Mouse (Mus musculus) hindbrain, embryonic 13.5 days (tissue): ENCODE results near the gene Nt5c3b. TPM values are rescaled to one million over a fixed set of nuclear protein-coding genes. Genes with fewer than 3 reads are reported as not detected.

ENCODE experiments used
- ATAC-seq: fragments of 200-750 bp; cut with Nextera tagmentation; 2 replicates; pipeline ENCODE4 v1.8.0; 2017; ENCODE audit warnings: moderate TSS enrichment; ENCODE audit not compliant: low FRiP score
- H3K27ac ChIP-seq: fragments of 300-500 bp; sonication (generic); 2 replicates; pipeline ENCODE4 v1.5.1; 2015; ENCODE audit warnings: inconsistent platforms, mild to moderate bottlenecking, moderate library complexity
- H3K27me3 ChIP-seq: fragments of 300-500 bp; sonication (generic); 2 replicates; pipeline ENCODE4 v1.6.1; 2015; ENCODE audit warnings: mild to moderate bottlenecking, inconsistent platforms
- H3K36me3 ChIP-seq: fragments of 300-500 bp; sonication (generic); 2 replicates; pipeline ENCODE4 v1.6.1; 2015; ENCODE audit warnings: mild to moderate bottlenecking, inconsistent platforms
- H3K4me1 ChIP-seq: fragments of 300-500 bp; sonication (generic); replicated peaks from 2 replicates; pipeline ENCODE4 v1.6.1; 2015; ENCODE audit warnings: inconsistent platforms
- H3K4me2 ChIP-seq: fragments of 300-500 bp; sonication (generic); 2 replicates; pipeline ENCODE4 v1.6.1; 2015; ENCODE audit warnings: inconsistent platforms, mild to moderate bottlenecking, moderate library complexity
- H3K4me3 ChIP-seq: fragments of 300-500 bp; sonication (generic); 2 replicates; pipeline ENCODE4 v1.5.1; 2015; ENCODE audit warnings: mild to moderate bottlenecking, inconsistent platforms
- H3K9ac ChIP-seq: fragments of 300-500 bp; sonication (generic); 2 replicates; pipeline ENCODE4 v1.6.1; 2015; ENCODE audit warnings: mild to moderate bottlenecking, inconsistent platforms
- H3K9me3 ChIP-seq: fragments of 300-500 bp; sonication (generic); 2 replicates; pipeline ENCODE4 v1.6.1; 2016; ENCODE audit warnings: inconsistent platforms
- WGBS: fragments of 180-500 bp; shearing (Covaris S2); methylation state at CpG from one replicate; pipeline ENCODE4 v1.1.7; 2015; 5-methylcytosine and 5-hydroxymethylcytosine counted together
- microRNA-seq: library from miRNA; unstranded; fragments of <30 nt; microRNA quantifications from one replicate; pipeline ENCODE4, GENCODE M21; 2016
- polyA plus RNA-seq: library from polyadenylated mRNA; unstranded; fragments of >200 nt; fragmentation: Nextera tagmentation; extraction: Ambion mirVana; gene quantifications from 2 replicates; pipeline ENCODE4 v1.2.1, GENCODE M21; 2015

Nt5c3b gene
- polyA plus RNA-seq, 1 experiment from 2014 or later, result 103 TPM

DNA sequence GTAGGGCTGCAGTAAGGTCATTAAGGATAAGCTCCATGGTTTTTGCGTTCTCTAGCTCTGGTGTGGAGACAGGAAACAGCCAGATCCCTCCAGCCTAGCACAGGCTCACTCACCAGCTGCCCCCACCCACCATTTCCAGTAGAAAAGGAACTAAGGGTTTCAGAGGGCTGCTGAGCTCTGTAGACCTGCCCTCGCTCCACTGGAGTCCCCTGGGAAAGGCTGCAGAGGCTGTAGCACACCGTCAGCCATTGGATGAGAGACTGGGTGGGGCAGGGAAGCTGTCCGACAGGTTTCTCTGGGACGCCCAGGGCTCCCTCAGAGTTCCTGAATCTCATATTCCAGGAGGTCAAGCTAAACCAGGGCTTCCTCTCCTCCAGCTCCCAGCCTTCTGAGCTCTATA is 55.0 kb downstream of the Nt5c3b start:
- Histone ChIP-seq H3K36me3 (peaks cover 50% of the 10 kb centered on the region), H3K4me1 (peaks cover 33% of the 10 kb centered on the region), H3K9me3 (no peaks in the 10 kb centered on the region), H3K4me3 (no peak overlapping the region), H3K27me3 (no peaks in the 10 kb centered on the region), H3K9ac (no peak overlapping the region), H3K27ac (no peak overlapping the region), H3K4me2 (no peak overlapping the region)
- WGBS, result 49% methylated on average over 5 of the region's 5 CpGs
- ATAC-seq, result no peak

- peaks cover 17% of the 10 kb centered on the region for H3K4me1 ChIP-seq
- H3K4me2 ChIP-seq, result no peak overlapping the region
- no peak overlapping the region for H3K4me3 ChIP-seq
- no peak overlapping the region for H3K27ac ChIP-seq
- no peak for ATAC-seq
- no peaks in the 10 kb centered on the region for H3K27me3 ChIP-seq
- peaks cover 65% of the 10 kb centered on the region for H3K36me3 ChIP-seq
- H3K9me3 ChIP-seq, result no peaks in the 10 kb centered on the region
- H3K9ac ChIP-seq, result no peak overlapping the region
- 89% methylated on average over 3 of the region's 3 CpGs for WGBS
Observed at GRCm38 (mm10) chr11:100385016-100385415, 56.6 kb downstream of the Nt5c3b start.

- Histone ChIP-seq H3K27ac (no peak overlapping the region), H3K9ac (no peak overlapping the region), H3K4me2 (no peak overlapping the region), H3K4me3 (no peak overlapping the region), H3K9me3 (no peaks in the 10 kb centered on the region), H3K36me3 (peaks cover 84% of the 10 kb centered on the region), H3K27me3 (no peaks in the 10 kb centered on the region), H3K4me1 (peaks cover 3% of the 10 kb centered on the region)
- no peak for ATAC-seq
- WGBS, result 84% methylated on average over 6 of the region's 6 CpGs
Observed at GRCm38 (mm10) chr11:100382682-100383081, 58.9 kb downstream of the Nt5c3b start.

DNA sequence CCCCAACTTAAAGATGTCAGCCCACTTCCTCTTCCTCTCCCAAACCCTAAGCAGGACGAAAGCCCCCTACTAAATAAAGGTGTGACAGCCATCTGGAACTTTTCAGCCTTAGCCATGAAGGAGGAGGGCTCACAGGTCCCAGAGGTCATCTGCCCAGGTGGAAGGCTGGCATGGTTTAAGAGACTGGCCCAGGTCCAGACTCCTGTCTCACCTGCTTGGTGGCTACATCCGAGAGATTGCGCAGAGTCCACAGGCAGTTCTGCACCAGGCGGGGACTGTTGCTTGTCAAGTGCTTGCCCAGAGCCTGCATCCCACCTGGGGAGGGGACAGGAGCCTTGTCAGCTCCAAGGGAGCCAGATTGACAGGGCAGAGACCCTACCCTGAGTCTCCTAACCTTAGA is 62.3 kb downstream of the Nt5c3b start:
- ATAC-seq, result no peak
- WGBS, result 96% methylated on average over 4 of the region's 4 CpGs
- no peak overlapping the region for H3K4me3 ChIP-seq
- H3K9me3 ChIP-seq, result no peaks in the 10 kb centered on the region
- peaks cover 91% of the 10 kb centered on the region for H3K36me3 ChIP-seq
- H3K9ac ChIP-seq, result no peak overlapping the region
- H3K27ac ChIP-seq, result no peak overlapping the region
- no peaks in the 10 kb centered on the region for H3K4me1 ChIP-seq
- no peak overlapping the region for H3K4me2 ChIP-seq
- no peaks in the 10 kb centered on the region for H3K27me3 ChIP-seq

DNA sequence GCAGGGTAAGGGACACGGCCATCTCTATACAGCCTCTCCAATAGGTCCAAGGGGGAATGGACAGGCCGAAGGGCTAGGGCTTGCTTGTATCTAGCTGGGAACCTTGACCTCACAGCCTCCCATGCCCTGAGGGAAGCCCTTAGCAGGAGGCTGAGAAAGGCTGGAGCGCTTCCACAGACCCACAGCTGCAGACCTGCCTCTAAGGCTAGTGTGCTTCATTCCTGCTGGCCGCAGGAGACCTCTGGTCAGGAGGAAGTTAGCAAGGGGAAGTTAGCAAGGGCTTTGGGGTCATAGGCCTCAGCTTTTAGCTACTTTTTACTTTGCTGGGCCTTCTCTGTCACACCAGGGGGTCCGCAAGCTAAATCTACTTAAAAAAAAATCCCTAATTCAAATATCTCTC is 63.2 kb downstream of the Nt5c3b start:
- 89% methylated on average over 5 of the region's 5 CpGs for WGBS
- Histone ChIP-seq H3K9me3 (no peaks in the 10 kb centered on the region), H3K27me3 (no peaks in the 10 kb centered on the region), H3K4me3 (no peak overlapping the region), H3K4me2 (no peak overlapping the region), H3K9ac (no peak overlapping the region), H3K36me3 (peaks cover 91% of the 10 kb centered on the region), H3K4me1 (no peaks in the 10 kb centered on the region), H3K27ac (no peak overlapping the region)
- ATAC-seq, result no peak

- Histone ChIP-seq H3K4me3 (no peak overlapping the region), H3K27me3 (no peaks in the 10 kb centered on the region), H3K9ac (no peak overlapping the region), H3K4me2 (no peak overlapping the region), H3K9me3 (no peaks in the 10 kb centered on the region), H3K4me1 (no peaks in the 10 kb centered on the region), H3K27ac (no peak overlapping the region), H3K36me3 (peaks cover 91% of the 10 kb centered on the region)
- WGBS, result 96% methylated on average over 14 of the region's 14 CpGs
- ATAC-seq, result no peak
Observed at GRCm38 (mm10) chr11:100377989-100378388, 63.6 kb downstream of the Nt5c3b start.

- 91% methylated on average over 21 of the region's 21 CpGs for WGBS
- no peak overlapping the region; the same call in 1 of the 2 replicates for H3K27ac ChIP-seq
- no peak for ATAC-seq
- no peaks in the 10 kb centered on the region for H3K4me1 ChIP-seq
- H3K4me3 ChIP-seq, result no peak overlapping the region
- peaks cover 90% of the 10 kb centered on the region for H3K36me3 ChIP-seq
- no peak overlapping the region for H3K4me2 ChIP-seq
- no peak overlapping the region for H3K9ac ChIP-seq
- no peaks in the 10 kb centered on the region for H3K27me3 ChIP-seq
- H3K9me3 ChIP-seq, result no peaks in the 10 kb centered on the region
Observed at GRCm38 (mm10) chr11:100376746-100377389, 64.7 kb downstream of the Nt5c3b start.

GRCm38 (mm10) chr11:100376005-100376404 is 65.6 kb downstream of the Nt5c3b start:
- Histone ChIP-seq H3K4me2 (no peak overlapping the region), H3K9ac (no peak overlapping the region), H3K27ac (no peak overlapping the region), H3K4me1 (no peaks in the 10 kb centered on the region), H3K4me3 (no peak overlapping the region), H3K27me3 (no peaks in the 10 kb centered on the region), H3K9me3 (no peaks in the 10 kb centered on the region), H3K36me3 (peaks cover 90% of the 10 kb centered on the region)
- no peak for ATAC-seq
- 76% methylated on average over 4 of the region's 4 CpGs for WGBS

- H3K27ac ChIP-seq, result no peak overlapping the region
- no peaks in the 10 kb centered on the region for H3K27me3 ChIP-seq
- H3K4me3 ChIP-seq, result no peak overlapping the region
- no peak overlapping the region for H3K4me2 ChIP-seq
- H3K9me3 ChIP-seq, result no peaks in the 10 kb centered on the region
- no peaks in the 10 kb centered on the region for H3K4me1 ChIP-seq
- no peak overlapping the region for H3K9ac ChIP-seq
- 90% methylated on average over 9 of the region's 9 CpGs for WGBS
- peaks cover 90% of the 10 kb centered on the region for H3K36me3 ChIP-seq
- no peak for ATAC-seq
Observed at GRCm38 (mm10) chr11:100375127-100375526, 66.5 kb downstream of the Nt5c3b start.

Small RNA genes within 50 kb of the gene (microRNA-seq; reads per million reads assigned to microRNA genes)
- gene Gm27374, result not detected
- gene Mir7116, result 0.93 reads per million

Other genes starting within 250 kb of the Nt5c3b start
- gene Krt9, start 248.6 kb downstream of the Nt5c3b start, polyA plus RNA-seq, result not detected in 2 replicates
- 0.12 and 0.39 TPM in 2 replicates for gene Krt14, start 234.3 kb downstream of the Nt5c3b start, polyA plus RNA-seq
- not detected in 2 replicates for gene Krt16, start 192.9 kb downstream of the Nt5c3b start, polyA plus RNA-seq
- gene Krt17, start 180.8 kb downstream of the Nt5c3b start, polyA plus RNA-seq, result 0.17 TPM in 1 of 2 replicates, not detected in the other
- not detected in 2 replicates for gene Krt42, start 171.9 kb downstream of the Nt5c3b start, polyA plus RNA-seq
- gene Eif1, start 121.9 kb downstream of the Nt5c3b start, polyA plus RNA-seq, result 1,398 and 1,436 TPM in 2 replicates
- gene Gast, start 107.4 kb downstream of the Nt5c3b start, polyA plus RNA-seq, result 0.66 and 1.7 TPM in 2 replicates
- gene Hap1, start 85.7 kb downstream of the Nt5c3b start, polyA plus RNA-seq, result 94.1 and 94.4 TPM in 2 replicates
- gene Jup, start 44.0 kb downstream of the Nt5c3b start, polyA plus RNA-seq, result 65.5 and 73.9 TPM in 2 replicates
- 17.6 and 20.2 TPM in 2 replicates for gene P3h4, start 27.0 kb downstream of the Nt5c3b start, polyA plus RNA-seq
- gene Fkbp10, start 26.1 kb downstream of the Nt5c3b start, polyA plus RNA-seq, result 27.2 and 32.3 TPM in 2 replicates
- 0.75 and 0.84 TPM in 2 replicates for gene Klhl10, start 109 bp upstream of the Nt5c3b start, polyA plus RNA-seq
- 11.0 and 12.2 TPM in 2 replicates for gene Klhl11, start 30.9 kb upstream of the Nt5c3b start, polyA plus RNA-seq
- gene Acly, start 86.2 kb upstream of the Nt5c3b start, polyA plus RNA-seq, result 255 and 257 TPM in 2 replicates
- gene Ttc25, start 103.8 kb upstream of the Nt5c3b start, polyA plus RNA-seq, result 2.0 and 2.8 TPM in 2 replicates
- 34.5 and 37.0 TPM in 2 replicates for gene Cnp, start 133.1 kb upstream of the Nt5c3b start, polyA plus RNA-seq
- gene Nkiras2, start 177.4 kb upstream of the Nt5c3b start, polyA plus RNA-seq, result 110 and 115 TPM in 2 replicates
- 308 and 315 TPM in 2 replicates for gene Dnajc7, start 178.4 kb upstream of the Nt5c3b start, polyA plus RNA-seq